Mouse (Mus musculus): ENCODE results near the gene Lhfpl3.

The Lhfpl3 gene

GRCm38 (mm10) chr5:22926171-22926570 lies 180.3 kb downstream of the Lhfpl3 start:
- no peak for DNase-seq (ENCODE audit: low read depth, low spot score)

DNA sequence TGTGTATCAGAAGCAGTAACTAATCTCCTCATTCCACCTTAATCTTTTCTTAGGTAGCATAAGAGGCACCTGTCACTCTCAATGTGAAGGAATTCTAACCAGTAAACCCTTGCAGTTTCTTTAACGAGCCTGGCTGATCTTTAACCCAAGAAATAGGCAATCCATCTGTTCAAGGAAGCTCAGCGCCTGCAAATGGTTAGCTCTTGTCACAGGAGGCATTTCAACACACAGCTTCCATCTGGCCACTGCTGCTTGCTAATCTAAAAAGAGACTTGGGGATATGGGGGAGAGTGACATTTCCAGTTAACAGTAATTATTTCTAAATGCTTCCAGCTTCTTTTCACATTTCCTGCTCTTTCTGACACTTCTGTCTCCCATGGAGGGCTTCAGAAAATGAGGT lies 182.9 kb downstream of the Lhfpl3 start:
- DNase-seq (ENCODE audit: low read depth, low spot score), result no peak

- peak; percentile 11 for DNase-seq (ENCODE audit: low read depth, low spot score)
These were observed 197.4 kb downstream of the Lhfpl3 start for GRCm38 (mm10) chr5:22943306-22943705.

- no peak for DNase-seq (ENCODE audit: low read depth, low spot score)
These were observed 217.4 kb downstream of the Lhfpl3 start for GRCm38 (mm10) chr5:22963300-22963699.

DNA sequence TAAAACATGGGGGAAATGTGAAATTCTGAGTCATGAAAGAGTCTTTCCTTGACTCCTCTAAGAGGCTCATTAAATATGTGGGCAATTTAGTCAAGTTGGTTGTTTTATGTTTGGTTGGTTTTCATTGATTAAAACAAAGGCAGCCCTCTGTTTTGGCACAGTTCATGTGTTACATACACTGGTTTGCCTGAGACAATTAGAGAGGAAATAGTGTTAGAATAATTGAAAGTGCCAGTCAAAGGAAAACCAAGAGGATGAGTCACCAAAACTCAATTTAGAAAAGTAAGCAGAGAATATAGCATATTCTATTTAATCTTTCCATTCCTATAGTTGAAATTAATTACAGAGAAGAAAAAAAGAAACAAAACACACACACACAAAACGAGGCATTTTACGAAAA lies 240.9 kb downstream of the Lhfpl3 start:
- DNase-seq (ENCODE audit: low read depth, low spot score), result no peak

GRCm38 (mm10) chr5:22999811-23000210 lies 254.0 kb downstream of the Lhfpl3 start:
- no peak for DNase-seq (ENCODE audit: low read depth, low spot score)

- DNase-seq (ENCODE audit: low read depth, low spot score), result no peak
These were observed 257.4 kb downstream of the Lhfpl3 start for GRCm38 (mm10) chr5:23003123-23003797.

GRCm38 (mm10) chr5:23006207-23006606 lies 260.3 kb downstream of the Lhfpl3 start:
- no peak for DNase-seq (ENCODE audit: low read depth, low spot score)

DNA sequence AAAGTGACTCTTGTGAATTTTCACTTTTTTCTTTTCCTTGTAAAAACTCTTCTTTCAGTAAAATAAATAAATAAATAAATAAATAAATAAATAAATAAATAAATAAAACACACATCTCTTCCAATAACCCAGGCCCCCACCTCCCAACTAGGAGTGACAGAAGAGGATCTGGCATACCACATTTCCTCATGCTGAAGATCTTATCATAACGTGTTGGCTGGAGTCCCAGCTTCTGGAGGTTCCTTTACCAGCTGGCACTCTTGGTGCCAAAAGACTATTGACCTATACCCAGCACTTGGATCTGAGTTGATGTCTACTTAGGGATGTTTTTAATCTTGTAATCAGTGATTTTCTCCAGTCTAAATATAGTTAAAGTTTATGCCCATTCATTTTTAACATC lies 264.6 kb downstream of the Lhfpl3 start:
- DNase-seq (ENCODE audit: low read depth, low spot score), result peak; percentile 13

GRCm38 (mm10) chr5:23013997-23014396 lies 268.1 kb downstream of the Lhfpl3 start:
- no peak for DNase-seq (ENCODE audit: low read depth, low spot score)

- no peak for DNase-seq (ENCODE audit: low read depth, low spot score)
These were observed 269.9 kb downstream of the Lhfpl3 start for GRCm38 (mm10) chr5:23015587-23016335.

DNA sequence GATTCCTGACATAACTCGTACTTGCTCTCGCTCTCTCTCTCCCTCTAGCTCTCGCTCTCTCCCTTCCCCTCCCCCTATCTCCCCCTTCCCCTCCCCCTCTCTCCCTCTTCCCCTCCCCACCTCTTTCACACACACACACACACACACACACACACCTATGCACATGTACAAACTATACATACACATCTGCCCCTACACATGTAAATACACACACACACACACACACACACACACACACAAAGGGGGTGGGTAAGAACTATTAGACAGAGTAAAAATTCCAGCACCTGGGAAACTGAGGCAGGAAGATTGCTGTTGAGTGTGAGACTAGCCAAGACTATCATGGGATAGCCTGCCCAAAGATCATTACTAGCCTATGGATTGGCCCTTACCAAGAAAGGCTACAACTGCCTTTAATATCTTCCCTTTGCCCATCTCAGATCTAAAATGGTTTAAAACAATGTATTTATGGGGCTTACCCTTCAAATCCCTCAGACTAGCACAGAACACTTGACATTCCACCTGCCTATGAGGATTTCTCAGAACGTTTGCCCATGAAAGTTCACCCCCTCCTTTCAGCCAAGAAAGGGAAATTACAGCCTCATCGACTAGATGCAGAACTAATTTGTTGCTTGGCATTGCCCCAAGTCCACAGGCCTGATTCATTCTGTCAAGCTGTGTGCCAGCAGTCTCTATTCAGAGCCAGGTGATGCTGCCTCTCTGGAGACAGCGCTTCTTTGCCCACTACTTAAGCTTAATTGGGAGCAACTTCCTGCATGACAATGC lies 289.3 kb downstream of the Lhfpl3 start:
- peak; percentile 3 for DNase-seq (ENCODE audit: low read depth, low spot score)

GRCm38 (mm10) chr5:23035727-23036029 lies 289.8 kb downstream of the Lhfpl3 start:
- peak; percentile 5 for DNase-seq (ENCODE audit: low read depth, low spot score)

DNA sequence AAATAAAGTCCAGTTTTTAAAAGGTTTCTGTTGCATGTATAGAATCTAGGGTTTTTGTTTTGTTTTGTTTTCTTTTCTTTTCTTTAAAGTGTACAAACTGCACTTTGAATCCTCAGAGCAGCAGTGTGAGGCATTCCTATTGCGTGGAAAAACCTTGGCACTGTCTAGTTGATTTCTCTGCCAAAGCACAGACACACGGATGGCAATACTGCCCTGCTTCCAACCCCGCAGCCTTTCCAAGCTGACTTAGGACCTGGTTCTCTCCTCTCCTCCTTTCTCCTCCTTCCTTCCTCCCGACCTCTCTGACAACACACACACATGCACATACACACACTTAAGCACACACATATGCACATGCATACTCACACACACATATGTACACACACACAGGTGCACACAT lies 294.6 kb downstream of the Lhfpl3 start:
- no peak for DNase-seq (ENCODE audit: low read depth, low spot score)

GRCm38 (mm10) chr5:23042862-23043261 lies 297.0 kb downstream of the Lhfpl3 start:
- DNase-seq (ENCODE audit: low read depth, low spot score), result no peak

- DNase-seq (ENCODE audit: low read depth, low spot score), result no peak
These were observed 303.3 kb downstream of the Lhfpl3 start for GRCm38 (mm10) chr5:23049083-23049663.

DNA sequence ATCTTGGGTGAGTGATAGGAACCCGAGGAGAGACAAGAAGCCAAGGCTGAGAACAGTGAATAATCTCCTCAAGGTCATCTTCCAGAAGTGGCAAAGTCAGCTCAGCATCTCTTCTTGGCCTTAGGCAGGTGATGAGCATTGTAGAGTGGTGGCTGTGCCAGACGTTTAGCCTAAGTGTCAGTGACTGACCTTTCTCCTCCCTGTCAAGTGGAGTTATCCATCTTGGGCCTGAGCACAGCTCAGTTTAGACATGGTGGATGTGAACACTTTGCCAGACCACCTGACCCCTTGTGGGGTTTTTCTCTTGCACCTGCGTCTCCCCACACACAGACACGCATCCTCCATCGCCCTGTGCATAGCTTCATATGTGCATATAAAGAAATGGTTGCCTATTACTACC lies 305.6 kb downstream of the Lhfpl3 start:
- no peak for DNase-seq (ENCODE audit: low read depth, low spot score)

GRCm38 (mm10) chr5:23094894-23095293 lies 349.0 kb downstream of the Lhfpl3 start:
- no peak for DNase-seq (ENCODE audit: low read depth, low spot score)

DNA sequence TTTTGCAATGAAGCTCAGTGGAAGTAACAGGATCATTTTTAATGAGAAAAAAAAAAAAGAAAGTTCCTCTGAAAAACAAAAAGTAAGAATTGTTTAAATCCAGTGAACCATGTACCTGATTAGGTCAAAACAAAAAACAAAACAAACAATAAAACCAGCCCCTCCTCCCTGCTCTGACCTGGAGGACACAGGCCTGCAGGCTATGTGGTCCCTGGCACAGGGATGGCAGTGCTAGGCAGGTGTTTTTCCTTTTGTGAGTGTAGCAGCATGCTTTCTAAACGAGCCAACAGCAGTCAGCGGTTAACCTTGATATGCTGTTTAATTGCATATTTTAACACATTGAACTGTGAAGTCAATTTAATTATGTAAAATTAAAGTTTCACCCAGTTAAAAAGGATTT lies 360.7 kb downstream of the Lhfpl3 start:
- DNase-seq (ENCODE audit: low read depth, low spot score), result no peak

- no peak for DNase-seq (ENCODE audit: low read depth, low spot score)
These were observed 365.4 kb downstream of the Lhfpl3 start for GRCm38 (mm10) chr5:23111307-23111706.

GRCm38 (mm10) chr5:23114249-23114648 lies 368.4 kb downstream of the Lhfpl3 start:
- no peak for DNase-seq (ENCODE audit: low read depth, low spot score)

GRCm38 (mm10) chr5:23126851-23127250 lies 381.0 kb downstream of the Lhfpl3 start:
- DNase-seq (ENCODE audit: low read depth, low spot score), result no peak
